Comparison of ENCODE assay signal across 12 mouse cellular contexts in the genomic region with DNA sequence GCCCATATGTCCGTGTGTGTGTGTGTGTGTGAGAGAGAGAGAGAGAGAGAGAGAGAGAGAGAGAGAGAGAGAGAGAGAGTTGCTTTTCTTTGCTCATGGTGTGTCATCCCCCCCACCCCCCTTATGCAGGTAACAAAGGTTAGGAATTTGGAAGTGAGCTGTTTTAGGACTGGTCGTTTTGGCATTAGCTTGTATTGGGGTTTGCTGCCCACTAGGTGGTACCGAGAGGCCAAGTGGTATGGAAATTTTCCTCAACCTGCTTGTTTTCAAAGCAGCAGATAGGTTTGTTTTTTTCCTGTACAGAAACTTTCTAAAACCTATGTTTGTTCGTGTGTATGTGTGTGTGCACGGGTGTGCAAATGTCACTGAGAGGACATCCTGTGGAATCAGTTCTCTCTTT. TPM values are rescaled to one million over a fixed set of nuclear protein-coding genes. Genes with fewer than 3 reads are reported as not detected.
DNase-seq lines count a peak whose midpoint lies in the region; ATAC-seq and TF ChIP-seq lines count a peak whose summit lies in the region.
"Had no signal": no experiment of that assay in that cellular context is flagged by ENCODE, and none has a peak within 500 bp of the region (broad histone marks: within the 10 kb centered on the region; RNA-seq: fewer than 3 reads in every experiment).

No protein-coding gene starts in this region.

- WGBS in kidney, postnatal 0 days = 28% methylated on average over 5 of the region's 5 CpGs

- no peak overlapping the region for H3K9ac ChIP-seq in kidney, postnatal 0 days (ENCODE audit: low read depth, low read length)
- H3K9ac ChIP-seq in ES-E14 (ENCODE audit: insufficient read depth, low read depth, low read length, poor library complexity, severe bottlenecking) = no peak overlapping the region

- TF ChIP-seq CTCF in kidney, postnatal 0 days (IDR thresholded peaks at IDR 0.05; ENCODE audit: low read depth) = peak; percentile 62

- H3K36me3 ChIP-seq in kidney, postnatal 0 days (ENCODE audit: insufficient read depth, low read length) = no peaks in the 10 kb centered on the region
- no peaks in the 10 kb centered on the region for H3K36me3 ChIP-seq in ES-E14 (ENCODE audit: control insufficient read depth, insufficient read depth, low read length, poor library complexity, severe bottlenecking)

- no peak overlapping the region for H3K4me3 ChIP-seq in kidney, postnatal 0 days (replicated peaks; ENCODE audit: low read depth, low read length)
- no peak overlapping the region for H3K4me3 ChIP-seq in ES-E14 (ENCODE audit: insufficient read depth in 1 of 2, low read depth in 1 of 2, low read length in 2 of 2, poor library complexity in 1 of 2, severe bottlenecking in 1 of 2)

- no peaks in the 10 kb centered on the region for H3K9me3 ChIP-seq in kidney, postnatal 0 days (replicated peaks; ENCODE audit: low read length)
- H3K9me3 ChIP-seq in ES-E14 (ENCODE audit: control insufficient read depth, insufficient read depth, low read depth, low read length) = no peaks in the 10 kb centered on the region

- no peak overlapping the region for H3K27ac ChIP-seq in kidney, postnatal 0 days
- no peak overlapping the region for H3K27ac ChIP-seq in ES-E14 (ENCODE audit: insufficient read depth, low read depth, low read length, poor library complexity, severe bottlenecking)
- H3K27ac ChIP-seq: macrophage had no signal

- in situ Hi-C loops in ES-E14 (cut with MboI; ENCODE audit: low sequenced_read_pairs in 2 of 2, unreplicated experiment in 2 of 2) = no loop called here

- no peak for ATAC-seq in kidney, postnatal 0 days (replicated peaks; ENCODE audit: low FRiP score, low read depth)

- no peaks in the 10 kb centered on the region for H3K4me1 ChIP-seq in kidney, postnatal 0 days (replicated peaks; ENCODE audit: insufficient read depth, low read length)
- no peaks in the 10 kb centered on the region for H3K4me1 ChIP-seq in ES-E14 (ENCODE audit: control insufficient read depth in 2 of 2, insufficient read depth in 2 of 2, low read length in 2 of 2, poor library complexity in 1 of 2)

- H3K27me3 ChIP-seq in kidney, postnatal 0 days (ENCODE audit: insufficient read depth, low read length) = no peaks in the 10 kb centered on the region

- peak; percentile 39 for DNase-seq in kidney, postnatal 0 days (ENCODE audit: low spot score)
- no peak for DNase-seq in kidney, adult 9 months
- DNase-seq in A20 (ENCODE audit: low read depth, low spot score) (peak; percentile 46), ES-E14 (ENCODE audit: low read depth, low spot score) (peak; percentile 20)
- DNase-seq in forelimb bud, embryonic 11.5 days (ENCODE audit: low read depth, low spot score) = peak; percentile 20
- no peak for DNase-seq in cerebellum, postnatal 36 days
- DNase-seq in adrenal gland, adult 18-20 months (ENCODE audit: low spot score in 2 of 2) = no peak
- DNase-seq in left cerebral cortex, adult 18-20 months (ENCODE audit: low spot score in 2 of 2) = no peak
- DNase-seq: heart, postnatal 14 days; kidney, postnatal 25 days; thymus, postnatal 4 days had no signal

- H3K4me2 ChIP-seq in kidney, postnatal 0 days (ENCODE audit: low read length) = no peak overlapping the region

TF ChIP-seq in ES-E14, 5 proteins besides CTCF, POLR2A, EP300 and RAD21:
- TF ChIP-seq ZC3H11A (IDR thresholded peaks at IDR 0.05; ENCODE audit: borderline replicate concordance, low read depth, low read length) (no peak), MAFK (IDR thresholded peaks at IDR 0.05; ENCODE audit: insufficient read depth, low read depth, low read length) (no peak), ZNF384 (IDR thresholded peaks at IDR 0.05; ENCODE audit: low read depth, low read length) (no peak), HCFC1 (IDR thresholded peaks at IDR 0.05; ENCODE audit: borderline replicate concordance, insufficient read depth, low read length) (no peak), CHD2 (IDR thresholded peaks at IDR 0.05; ENCODE audit: low read depth, low read length) (no peak)

RNA-seq across cellular contexts. Expression of gene Mmp19, which starts 17.0 kb away (rescaled TPM):
- 0.55 and 0.64 TPM in 2 replicates for polyA plus RNA-seq in kidney, postnatal 0 days (2015; fragmentation: Nextera tagmentation; extraction: Ambion mirVana)
- 0.37 and 0.94 TPM in 2 replicates for total RNA-seq in ES-E14 (2012; rRNA removed)
- 10 to 100 TPM; 33.1 to 41.7 TPM for total RNA-seq in adrenal gland, adult 18-20 months (2021)
- under 1 TPM; 0.63 to 0.66 TPM for total RNA-seq in left cerebral cortex, adult 18-20 months (2021)

RNA-seq across cellular contexts. Expression of gene Pym1, which starts 26.0 kb away (rescaled TPM):
- polyA plus RNA-seq in kidney, postnatal 0 days (2015; fragmentation: Nextera tagmentation; extraction: Ambion mirVana) = 35.0 and 36.3 TPM in 2 replicates
- 71.7 and 78.6 TPM in 2 replicates for total RNA-seq in ES-E14 (2012; rRNA removed)
- total RNA-seq in adrenal gland, adult 18-20 months (2021) = 10 to 100 TPM; 21.6 to 23.8 TPM
- 10 to 100 TPM; 25.0 to 25.7 TPM for total RNA-seq in left cerebral cortex, adult 18-20 months (2021)

RNA-seq across cellular contexts. Expression of gene Dgka, which starts 29.0 kb away (rescaled TPM):
- 5.4 and 6.4 TPM in 2 replicates for polyA plus RNA-seq in kidney, postnatal 0 days (2015; fragmentation: Nextera tagmentation; extraction: Ambion mirVana)
- 11.9 and 19.3 TPM in 2 replicates for total RNA-seq in ES-E14 (2012; rRNA removed)
- 10 to 100 TPM; 16.3 to 18.1 TPM for total RNA-seq in adrenal gland, adult 18-20 months (2021)
- total RNA-seq in left cerebral cortex, adult 18-20 months (2021) = 1 to 10 TPM; 8.2 to 8.5 TPM

RNA-seq across cellular contexts. Expression of gene Dnajc14, which starts 30.2 kb away (rescaled TPM):
- 46.2 and 48.5 TPM in 2 replicates for polyA plus RNA-seq in kidney, postnatal 0 days (2015; fragmentation: Nextera tagmentation; extraction: Ambion mirVana)
- 51.9 and 53.0 TPM in 2 replicates for total RNA-seq in ES-E14 (2012; rRNA removed)
- total RNA-seq in adrenal gland, adult 18-20 months (2021) = 10 to 100 TPM; 60.0 to 67.1 TPM
- 10 to 100 TPM; 64.6 to 67.0 TPM for total RNA-seq in left cerebral cortex, adult 18-20 months (2021)

RNA-seq across cellular contexts. Expression of gene Tmem198b, which starts 30.5 kb away (rescaled TPM):
- 11.7 and 13.2 TPM in 2 replicates for polyA plus RNA-seq in kidney, postnatal 0 days (2015; fragmentation: Nextera tagmentation; extraction: Ambion mirVana)
- 7.7 and 11.0 TPM in 2 replicates for total RNA-seq in ES-E14 (2012; rRNA removed)
- total RNA-seq in adrenal gland, adult 18-20 months (2021) = 1 to 10 TPM; 6.7 to 7.6 TPM
- 1 to 10 TPM; 6.9 to 7.1 TPM for total RNA-seq in left cerebral cortex, adult 18-20 months (2021)

Comparison
In these comparisons a context has a peak if more than half of its experiments do, and no peak if none do; other contexts are left out.
1. DNase-seq: peak in kidney, postnatal 0 days (single experiment), A20 (single experiment), ES-E14 (single experiment) and forelimb bud, embryonic 11.5 days (single experiment); none in kidney, adult 9 months (single experiment), cerebellum, postnatal 36 days (0 of 2), adrenal gland, adult 18-20 months (0 of 2) and left cerebral cortex, adult 18-20 months (0 of 2).
2. RNA of gene Mmp19, which starts 17.0 kb away (total RNA-seq): 33.1 to 41.7 TPM in adrenal gland, adult 18-20 months; 0.37 to 0.94 TPM in ES-E14 and 0.63 to 0.66 TPM in left cerebral cortex, adult 18-20 months; every median in the first group is over 10 times any median in the second.